Mouse (Mus musculus) CH12.LX (cell line): ENCODE measurements around the gene Sar1a. TPM values are rescaled to one million over a fixed set of nuclear protein-coding genes. Genes with fewer than 3 reads are reported as not detected.

ENCODE experiments used
- DNase-seq: peaks from one replicate; pipeline ENCODE4 v3.0.0-alpha.2; 2013; ENCODE audit errors: extremely low read depth
- H3K27ac ChIP-seq: 2 replicates; pipeline ENCODE4 v1.5.1; 2012; ENCODE audit warnings: low read depth, mild to moderate bottlenecking, control low read depth, moderate library complexity; ENCODE audit not compliant: insufficient read depth
- H3K27me3 ChIP-seq: replicated peaks from 2 replicates; pipeline ENCODE3; 2012; ENCODE audit warnings: inconsistent platforms
- H3K36me3 ChIP-seq, 2 experiments: replicated peaks in 1 of 2; 2 replicates each; pipeline versions ENCODE3 to v1.6.1; 2012; ENCODE audit warnings: inconsistent platforms in 1 of 2, low read length in 1 of 2, mild to moderate bottlenecking in 1 of 2, mixed read lengths in 1 of 2, moderate library complexity in 1 of 2; ENCODE audit not compliant: control insufficient read depth in 1 of 2, insufficient read depth in 1 of 2
- H3K4me1 ChIP-seq, 2 experiments: 2 replicates each; pipeline ENCODE4 v1.6.1; 2012; ENCODE audit warnings: inconsistent platforms in 1 of 2, moderate library complexity in 1 of 2; ENCODE audit not compliant: insufficient read depth in 2 of 2, control insufficient read depth in 1 of 2
- H3K4me2 ChIP-seq: 2 replicates; pipeline ENCODE4 v1.6.1; 2012; ENCODE audit warnings: low read depth, mild to moderate bottlenecking, control low read depth; ENCODE audit not compliant: poor library complexity, insufficient read depth, severe bottlenecking
- H3K4me3 ChIP-seq, 3 experiments: fragments of 150-350 bp in 1 of 3; sonication (generic) in 1 of 3; replicated peaks in 1 of 3; 2 replicates each; pipeline versions ENCODE3 to v1.5.1; 2011 to 2012; ENCODE audit warnings: low read depth in 2 of 3, low read length in 2 of 3, mild to moderate bottlenecking in 2 of 3, moderate library complexity in 2 of 3, control low read depth in 1 of 3, improper control_type of control experiment in 1 of 3, inconsistent platforms in 1 of 3, mixed read lengths in 1 of 3; ENCODE audit not compliant: poor library complexity in 1 of 3
- H3K79me2 ChIP-seq: replicated peaks from 2 replicates; pipeline ENCODE4 v1.6.1; 2012; ENCODE audit warnings: mild to moderate bottlenecking, moderate library complexity; ENCODE audit not compliant: control insufficient read depth, poor library complexity, insufficient read depth, severe bottlenecking; ENCODE audit errors: extremely low read depth
- H3K9ac ChIP-seq: 2 replicates; pipeline ENCODE4 v1.6.1; 2012; ENCODE audit warnings: low read depth, mild to moderate bottlenecking, control low read depth, moderate library complexity; ENCODE audit not compliant: insufficient read depth
- H3K9me3 ChIP-seq: replicated peaks from 2 replicates; pipeline ENCODE3; 2012; ENCODE audit warnings: low read length, inconsistent platforms, mixed read lengths
- BHLHE40 ChIP-seq: IDR thresholded peaks from 2 replicates; pipeline ENCODE4 v1.6.1; 2011; ENCODE audit warnings: mild to moderate bottlenecking, low read depth, low read length, improper control_type of control experiment
- CHD1 ChIP-seq: IDR thresholded peaks from 2 replicates; pipeline ENCODE4 v1.6.1; 2012; ENCODE audit warnings: low read depth, low read length, improper control_type of control experiment, inconsistent platforms
- CHD2 ChIP-seq: IDR thresholded peaks from 2 replicates; pipeline ENCODE4 v1.6.1; 2011; ENCODE audit warnings: low read length, improper control_type of control experiment
- CTCF ChIP-seq, 2 experiments: IDR thresholded peaks in 1 of 2; conservative IDR thresholded peaks in 1 of 2; 2 replicates each; pipeline ENCODE4 v1.5.1; 2011 to 2012; ENCODE audit warnings: low read depth in 2 of 2, low read length in 2 of 2, improper control_type of control experiment in 1 of 2, inconsistent platforms in 1 of 2, mild to moderate bottlenecking in 1 of 2, moderate library complexity in 1 of 2
- E2F4 ChIP-seq: IDR thresholded peaks from 2 replicates; pipeline ENCODE4 v1.6.1; 2011; ENCODE audit warnings: low read depth, low read length, improper control_type of control experiment; ENCODE audit not compliant: insufficient replicate concordance
- ELF1 ChIP-seq: IDR thresholded peaks from 2 replicates; pipeline ENCODE4 v1.6.1; 2014; ENCODE audit warnings: low read depth, mild to moderate bottlenecking, inconsistent platforms, low read length, improper control_type of control experiment
- EP300 ChIP-seq: IDR thresholded peaks from 2 replicates; pipeline ENCODE4 v1.6.1; 2011; ENCODE audit warnings: low read length, improper control_type of control experiment
- ETS1 ChIP-seq: conservative IDR thresholded peaks from 2 replicates; pipeline ENCODE4 v1.6.1; 2012; ENCODE audit warnings: low read depth, mild to moderate bottlenecking, inconsistent platforms, low read length, improper control_type of control experiment, moderate library complexity
- GABPA ChIP-seq: IDR thresholded peaks from 2 replicates; pipeline ENCODE4 v1.6.1; 2012; ENCODE audit warnings: low read depth, low read length, improper control_type of control experiment, inconsistent platforms; ENCODE audit not compliant: insufficient replicate concordance
- HCFC1 ChIP-seq: IDR thresholded peaks from 2 replicates; pipeline ENCODE4 v1.6.1; 2012; ENCODE audit warnings: low read depth, mild to moderate bottlenecking, inconsistent platforms, low read length, improper control_type of control experiment
- JUND ChIP-seq: conservative IDR thresholded peaks from 2 replicates; pipeline ENCODE4 v1.6.1; 2011; ENCODE audit warnings: low read depth, low read length, improper control_type of control experiment
- KAT2A ChIP-seq: IDR thresholded peaks from 2 replicates; pipeline ENCODE4 v1.6.1; 2012; ENCODE audit warnings: low read length, improper control_type of control experiment, inconsistent platforms; ENCODE audit not compliant: insufficient replicate concordance
- MAFK ChIP-seq: IDR thresholded peaks from 2 replicates; pipeline ENCODE4 v1.6.1; 2011; ENCODE audit warnings: low read length, improper control_type of control experiment; ENCODE audit not compliant: insufficient replicate concordance
- MAX ChIP-seq: IDR thresholded peaks from 2 replicates; pipeline ENCODE4 v1.6.1; 2011; ENCODE audit warnings: low read length, improper control_type of control experiment
- MAZ ChIP-seq: IDR thresholded peaks from 2 replicates; pipeline ENCODE4 v1.6.1; 2012; ENCODE audit warnings: low read depth, mild to moderate bottlenecking, inconsistent platforms, low read length, improper control_type of control experiment, moderate library complexity
- MXI1 ChIP-seq: IDR thresholded peaks from 2 replicates; pipeline ENCODE4 v1.6.1; 2011; ENCODE audit warnings: mild to moderate bottlenecking, low read depth, low read length, improper control_type of control experiment
- NRF1 ChIP-seq: IDR thresholded peaks from 2 replicates; pipeline ENCODE4 v1.6.1; 2014; ENCODE audit warnings: low read depth, mild to moderate bottlenecking, inconsistent platforms, low read length, improper control_type of control experiment, moderate library complexity
- PAX5 ChIP-seq: IDR thresholded peaks from 2 replicates; pipeline ENCODE4 v1.6.1; 2012; ENCODE audit warnings: low read length, inconsistent platforms, mixed read lengths
- POLR2AphosphoS2 ChIP-seq: IDR thresholded peaks from 2 replicates; pipeline ENCODE4 v1.6.1; 2011; ENCODE audit warnings: low read depth, low read length, improper control_type of control experiment
- RAD21 ChIP-seq: IDR thresholded peaks from 2 replicates; pipeline ENCODE4 v1.6.1; 2011; ENCODE audit warnings: low read depth, mild to moderate bottlenecking, low read length, improper control_type of control experiment, moderate library complexity
- RCOR1 ChIP-seq: conservative IDR thresholded peaks from 2 replicates; pipeline ENCODE4 v1.6.1; 2012; ENCODE audit warnings: low read depth, mild to moderate bottlenecking, inconsistent platforms, low read length, improper control_type of control experiment
- SIN3A ChIP-seq: IDR thresholded peaks from 2 replicates; pipeline ENCODE4 v1.6.1; 2012; ENCODE audit warnings: low read length, improper control_type of control experiment, inconsistent platforms
- SMC3 ChIP-seq: IDR thresholded peaks from 2 replicates; pipeline ENCODE4 v1.6.1; 2011; ENCODE audit warnings: low read depth, low read length, improper control_type of control experiment
- TBP ChIP-seq: conservative IDR thresholded peaks from 2 replicates; pipeline ENCODE4 v1.6.1; 2011; ENCODE audit warnings: low read depth, low read length, improper control_type of control experiment
- TCF12 ChIP-seq: IDR thresholded peaks from 2 replicates; pipeline ENCODE4 v1.6.1; 2014; ENCODE audit warnings: low read depth, mild to moderate bottlenecking, inconsistent platforms, low read length, improper control_type of control experiment
- USF1 ChIP-seq: IDR thresholded peaks from 2 replicates; pipeline ENCODE4 v1.6.1; 2014; ENCODE audit warnings: low read depth, mild to moderate bottlenecking, inconsistent platforms, low read length, improper control_type of control experiment
- USF2 ChIP-seq: conservative IDR thresholded peaks from 2 replicates; pipeline ENCODE4 v1.6.1; 2011; ENCODE audit warnings: low read depth, low read length, improper control_type of control experiment
- ZC3H11A ChIP-seq: IDR thresholded peaks from 2 replicates; pipeline ENCODE4 v1.6.1; 2012; ENCODE audit warnings: low read depth, mild to moderate bottlenecking, inconsistent platforms, low read length, improper control_type of control experiment
- ZKSCAN1 ChIP-seq: IDR thresholded peaks from 2 replicates; pipeline ENCODE4 v1.6.1; 2012; ENCODE audit warnings: low read depth, inconsistent platforms, low read length, improper control_type of control experiment, borderline replicate concordance
- ZMIZ1 ChIP-seq: IDR thresholded peaks from 2 replicates; pipeline ENCODE4 v1.6.1; 2012; ENCODE audit warnings: low read depth, mild to moderate bottlenecking, inconsistent platforms, low read length, improper control_type of control experiment
- dilution Hi-C: fragments of 300-500 bp; cut with MboI; formaldehyde crosslinking; loops from 2 replicates; pipeline ENCODE4 v1.14.3; 2020; ENCODE audit warnings: low sequenced_read_pairs; ENCODE audit not compliant: extremely low pct_unique_long_range_greater_than_20kb, extremely low pct_ligation_motif_present
- in situ Hi-C: fragments of 300-500 bp; cut with MboI; formaldehyde crosslinking; loops from 3 replicates; pipeline ENCODE4 v1.14.3; 2019; ENCODE audit warnings: low sequenced_read_pairs, low pct_ligation_motif_present, low pct_unique_long_range_greater_than_20kb, mixed read lengths
- polyA plus RNA-seq: library from polyadenylated mRNA; unstranded; fragments of >175 nt; gene quantifications from 2 replicates; pipeline ENCODE4 v1.2.1, GENCODE M21; 2012; ENCODE audit warnings: low read depth; ENCODE audit not compliant: insufficient read length
- total RNA-seq, 2 experiments: library from RNA; depleted of rRNA; stranded (reverse); fragments of 300-350 nt in 1 of 2; fragments of >200 nt in 1 of 2; gene quantifications; 2 replicates each; pipeline ENCODE4 v1.2.3; 2012 to 2014

Gene Sar1a
- total and polyA plus RNA-seq, 3 experiments = 97.1 to 184 (median 166) TPM

- dilution Hi-C loops = no loop called here
These were observed 13.5 kb downstream of the Sar1a start for GRCm38 (mm10) chr10:61693563-61693962.

GRCm38 (mm10) chr10:61694870-61695670 is 15.0 kb downstream of the Sar1a start, which contains the start of gene Tysnd1:
Gene Tysnd1 (plus strand): TSS chr10:61695514.
- Histone ChIP-seq H3K79me2 (no peaks in the 10 kb centered on the region), H3K4me3 (peak within 1 kb of the TSS; percentile 80 to 96 (median 96)), H3K27me3 (no peaks in the 10 kb centered on the region), H3K9ac (peak within 1 kb of the TSS; percentile 71), H3K36me3 (peaks cover 18 to 70% of the 10 kb centered on the region in 2 experiments), H3K27ac (no peak within 1 kb of the TSS), H3K4me2 (peak within 1 kb of the TSS; percentile 80), H3K4me1 (peaks cover 5 to 16% of the 10 kb centered on the region in 2 experiments; a peak in 3 of 4 replicates), H3K9me3 (no peaks in the 10 kb centered on the region)
- DNase-seq = peak; percentile 98
- in situ Hi-C loops (no loop called here), dilution Hi-C loops (no loop called here)
- TF ChIP-seq E2F4 (no peak), RAD21 (peak; percentile 58), KAT2A (peak; percentile 56; the same call in 1 of the 2 replicates), GABPA (no peak; the same call in 1 of the 2 replicates), SIN3A (peak; percentile 95), EP300 (no peak), BHLHE40 (no peak), MAZ (0 out of 2 replicates have a peak, but pooled peaks have one; percentile 56), ELF1 (peak; percentile 70), JUND (no peak), HCFC1 (peak; percentile 92), RCOR1 (no peak), MAFK (no peak), MXI1 (peak; percentile 90), PAX5 (no peak), ZC3H11A (no peak), USF2 (no peak), NRF1 (peak; percentile 63), MAX (peak; percentile 58; the same call in 1 of the 2 replicates), ZMIZ1 (no peak), USF1 (no peak), CTCF (conservative IDR thresholded peaks at IDR 0.05 in 1 of 2, IDR thresholded peaks at IDR 0.05 in 1 of 2; ENCODE audit: low read depth in 2 of 2, low read length in 2 of 2) (peak; percentile 18 to 73; a peak in 2 of 4 replicates), TBP (0 out of 2 replicates have a peak, but pooled peaks have one; percentile 17), SMC3 (peak; percentile 25), CHD1 (no peak), ZKSCAN1 (no peak), ETS1 (no peak), CHD2 (no peak), TCF12 (peak; percentile 45; the same call in 1 of the 2 replicates)

More at GRCm38 (mm10) chr10:61693563-61693962, 13.5 kb downstream of the Sar1a start:
- Histone ChIP-seq H3K27ac (no peak overlapping the region), H3K79me2 (no peaks in the 10 kb centered on the region), H3K36me3 (peaks cover 32 to 72% of the 10 kb centered on the region in 2 experiments), H3K4me3 (no peak overlapping the region), H3K4me1 (peaks cover 5 to 16% of the 10 kb centered on the region in 2 experiments; a peak in 3 of 4 replicates), H3K27me3 (no peaks in the 10 kb centered on the region), H3K9me3 (no peaks in the 10 kb centered on the region), H3K9ac (no peak overlapping the region), H3K4me2 (no peak overlapping the region)
- in situ Hi-C loops = no loop called here
- no peak for DNase-seq
- no peak for TF ChIP-seq GABPA
- TF ChIP-seq POLR2AphosphoS2 = 0 out of 2 replicates have a peak, but pooled peaks have one; percentile 40
- no peak for TF ChIP-seq ZMIZ1
